ENCODE assay signal across 1 mouse cellular context in the genomic region with DNA sequence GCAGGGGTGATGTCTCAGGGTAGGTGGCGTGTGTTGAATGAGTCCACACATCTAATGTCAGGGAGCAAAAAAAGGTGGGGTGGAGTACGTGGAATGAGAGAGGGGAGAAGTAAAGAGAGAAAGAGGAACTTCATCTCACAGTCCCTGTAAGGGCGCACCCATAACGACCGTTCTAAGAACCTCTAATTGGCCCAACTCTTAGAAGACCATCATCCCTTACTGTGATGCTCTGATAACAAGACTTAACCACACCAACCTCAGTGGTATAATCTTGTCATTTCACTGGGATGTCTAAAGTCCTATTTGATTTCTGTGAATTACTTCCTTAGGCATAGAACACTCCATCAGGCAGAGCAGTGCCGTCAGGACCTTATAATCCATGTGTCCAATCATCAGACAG.
TF ChIP-seq lines count a peak whose summit lies in the region.

No protein-coding gene starts in this region.

TF ChIP-seq in MEL, 35 proteins besides CTCF, POLR2A, EP300 and RAD21 (continued from another document):
- TF ChIP-seq TAL1 (IDR thresholded peaks at IDR 0.05; ENCODE audit: low read length), result peak; percentile 71
- TF ChIP-seq MYC (IDR thresholded peaks at IDR 0.05; ENCODE audit: low read depth, low read length), result 0 out of 2 replicates have a peak, but pooled peaks have one; percentile 78
- TF ChIP-seq ZC3H11A (IDR thresholded peaks at IDR 0.05; ENCODE audit: low read depth, low read length), result no peak
- no peak for TF ChIP-seq GABPA (IDR thresholded peaks at IDR 0.05; ENCODE audit: low read depth, low read length)
- TF ChIP-seq KAT2A (conservative IDR thresholded peaks at IDR 0.05; ENCODE audit: low read depth, low read length), result no peak
- no peak for TF ChIP-seq NELFE (IDR thresholded peaks at IDR 0.05; ENCODE audit: low read depth, low read length)
- peak; percentile 100 for TF ChIP-seq RCOR1 (IDR thresholded peaks at IDR 0.05; ENCODE audit: low read depth, low read length)
- TF ChIP-seq ETS1 (IDR thresholded peaks at IDR 0.05; ENCODE audit: low read depth, low read length), result peak; percentile 63
- TF ChIP-seq MEF2A (IDR thresholded peaks at IDR 0.05; ENCODE audit: extremely low read depth, insufficient replicate concordance, low read depth, low read length, poor library complexity, severe bottlenecking), result no peak
- TF ChIP-seq ZNF384 (IDR thresholded peaks at IDR 0.05; ENCODE audit: low read depth, low read length), result no peak
- no peak for TF ChIP-seq SMC3 (IDR thresholded peaks at IDR 0.05; ENCODE audit: low read depth, low read length)
- no peak for TF ChIP-seq BHLHE40 (IDR thresholded peaks at IDR 0.05; ENCODE audit: borderline replicate concordance, low read depth, low read length)
- TF ChIP-seq NRF1 (IDR thresholded peaks at IDR 0.05; ENCODE audit: insufficient read depth, low read depth, low read length, poor library complexity, severe bottlenecking), result no peak
- TF ChIP-seq TCF12 (IDR thresholded peaks at IDR 0.05; ENCODE audit: low read depth, low read length), result peak; percentile 81
- TF ChIP-seq POLR2AphosphoS2 (IDR thresholded peaks at IDR 0.05; ENCODE audit: low read length), result no peak
- TF ChIP-seq UBTF (IDR thresholded peaks at IDR 0.05; ENCODE audit: borderline replicate concordance, insufficient read depth, low read depth, low read length), result no peak
- no peak for TF ChIP-seq USF1 (IDR thresholded peaks at IDR 0.05; ENCODE audit: low read depth, low read length)
- no peak for TF ChIP-seq TBP (IDR thresholded peaks at IDR 0.05; ENCODE audit: low read depth, low read length)
- peak; percentile 84 for TF ChIP-seq MYB (IDR thresholded peaks at IDR 0.05; ENCODE audit: low read depth, low read length)
- no peak for TF ChIP-seq USF2 (IDR thresholded peaks at IDR 0.05; ENCODE audit: borderline replicate concordance in 1 of 2, insufficient read depth in 1 of 2, low read depth in 1 of 2, low read length in 2 of 2)
- TF ChIP-seq MAFK (IDR thresholded peaks at IDR 0.05; ENCODE audit: borderline replicate concordance, low read depth, low read length), result no peak; the same call in 1 of the 2 replicates
